Mouse (Mus musculus) G1E (cell line): ENCODE measurements around the gene Arg2.

ENCODE experiments used
- CTCF ChIP-seq: IDR thresholded peaks from 2 replicates; pipeline ENCODE4 v1.5.1; 2012; ENCODE audit warnings: low read depth, low read length, inconsistent platforms, mixed read lengths
- GATA1 ChIP-seq: IDR thresholded peaks from 2 replicates; pipeline ENCODE4 v1.6.1; 2012; ENCODE audit warnings: borderline replicate concordance, low read length, inconsistent platforms, mixed read lengths

DNA sequence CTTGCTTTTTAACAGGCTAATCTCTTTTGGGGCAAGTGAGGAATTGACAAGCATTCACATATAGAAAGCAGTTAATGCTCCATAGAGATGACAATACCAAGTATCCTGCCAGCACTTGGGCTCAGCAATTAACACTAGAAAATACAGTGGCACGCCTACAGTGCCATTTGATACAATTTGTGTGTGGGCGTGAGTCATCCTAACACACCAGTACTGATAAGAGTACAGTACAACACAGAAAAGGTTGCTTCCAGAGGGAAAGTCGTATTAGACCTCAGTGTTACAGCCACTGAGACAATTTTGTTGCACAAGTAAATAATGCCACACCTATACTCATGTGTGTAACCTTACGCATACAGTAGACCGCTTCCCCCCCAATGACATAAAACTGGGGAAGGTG is 66.5 kb downstream of the Arg2 start:
- TF ChIP-seq GATA1 (no peak), CTCF (no peak)
